Mouse (Mus musculus): ENCODE measurements around the gene Acad9.
"Not testable (repeated sequence)": the region's sequence is repeated elsewhere in the genome, so short reads cannot be mapped to it uniquely, and the experiment has no call there.

Acad9 gene

DNA sequence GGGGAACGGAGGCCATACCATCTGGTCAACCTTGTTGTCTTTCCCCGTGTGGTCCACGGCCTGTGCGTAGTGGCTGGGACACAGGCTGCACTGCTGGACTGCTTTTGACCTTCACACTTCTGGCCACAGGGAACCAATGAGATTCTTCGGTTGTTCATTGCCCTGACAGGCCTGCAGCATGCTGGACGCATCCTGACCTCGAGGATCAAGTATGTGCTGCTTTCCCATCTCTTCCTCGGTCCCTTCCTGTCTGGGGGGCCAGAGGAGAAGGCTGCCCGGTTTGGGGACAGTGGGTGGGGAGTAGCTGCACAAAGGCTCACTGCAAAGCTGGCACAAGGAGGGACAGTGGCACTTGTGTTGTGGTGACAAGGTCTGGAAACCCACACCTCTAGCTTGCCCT is 21.8 kb downstream of the Acad9 start:
- DNase-seq (ENCODE audit: low spot score), result no peak

DNA sequence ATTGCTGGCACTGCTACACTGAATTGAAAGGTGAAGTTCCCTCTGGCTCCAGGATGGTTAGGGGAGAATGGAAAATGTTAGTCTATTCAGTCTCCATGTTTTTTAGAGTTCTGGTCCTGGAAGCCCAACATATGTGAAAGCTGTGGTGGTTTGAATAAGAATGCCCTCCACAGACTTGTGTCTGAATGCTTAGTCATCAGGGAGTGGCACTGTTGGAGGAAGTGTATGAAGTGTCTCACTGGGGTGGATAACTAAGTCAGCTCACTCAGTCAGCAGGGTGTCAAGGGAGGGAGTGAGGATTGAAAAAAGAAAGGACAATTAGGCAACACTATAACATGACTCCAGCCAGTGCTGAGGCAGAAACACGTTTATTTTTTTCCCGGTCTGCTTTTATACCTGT is 29.6 kb downstream of the Acad9 start:
- no peak for DNase-seq (ENCODE audit: low spot score)

- no peak for DNase-seq (ENCODE audit: low spot score)
These were observed 50.3 kb downstream of the Acad9 start for GRCm38 (mm10) chr3:36116076-36116475.

DNA sequence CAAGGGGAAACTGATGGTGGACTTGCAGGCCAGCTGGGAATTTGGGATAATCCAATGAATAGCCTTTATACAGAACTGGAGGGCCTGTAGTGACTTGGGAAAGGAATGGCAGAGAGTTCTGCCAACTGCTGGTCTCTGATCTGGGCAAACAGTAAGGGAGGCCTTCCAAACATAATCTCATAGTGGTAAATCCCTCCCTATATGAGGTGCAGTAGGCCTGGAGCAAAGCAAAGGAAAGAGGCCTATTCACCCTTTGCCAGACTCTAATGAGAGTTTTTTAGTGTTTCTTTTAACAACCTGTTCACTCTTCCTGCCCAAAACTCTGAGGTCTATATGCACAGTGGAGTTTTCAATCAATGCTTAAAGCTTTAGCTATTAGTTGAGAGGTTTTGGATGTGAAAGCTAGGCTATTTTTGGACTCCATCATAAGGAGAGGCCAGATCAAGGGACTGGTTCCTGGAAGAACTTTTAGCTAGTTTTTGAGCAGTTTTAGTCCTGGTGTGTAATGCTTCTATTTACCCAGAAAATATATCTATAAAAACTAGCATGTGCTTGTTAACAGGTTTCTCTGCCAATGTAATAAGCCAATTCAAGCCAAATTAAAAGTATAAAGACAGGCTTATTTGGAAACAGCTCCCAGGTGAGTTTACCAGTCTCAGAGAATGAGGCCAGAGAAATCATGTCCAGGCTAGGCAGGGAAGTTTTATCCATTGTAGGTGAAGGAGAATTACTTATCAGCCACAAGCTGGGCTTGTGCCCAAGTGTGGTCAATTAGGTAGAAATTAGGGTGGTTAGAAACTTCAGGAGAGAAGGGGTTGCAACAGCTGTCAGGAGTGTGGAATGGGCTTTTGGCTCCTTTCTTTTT is 54.1 kb downstream of the Acad9 start:
- DNase-seq (ENCODE audit: low spot score), result no peak

- not testable (repeated sequence) for DNase-seq (ENCODE audit: low spot score)
These were observed 60.4 kb downstream of the Acad9 start for GRCm38 (mm10) chr3:36126176-36126575.

DNA sequence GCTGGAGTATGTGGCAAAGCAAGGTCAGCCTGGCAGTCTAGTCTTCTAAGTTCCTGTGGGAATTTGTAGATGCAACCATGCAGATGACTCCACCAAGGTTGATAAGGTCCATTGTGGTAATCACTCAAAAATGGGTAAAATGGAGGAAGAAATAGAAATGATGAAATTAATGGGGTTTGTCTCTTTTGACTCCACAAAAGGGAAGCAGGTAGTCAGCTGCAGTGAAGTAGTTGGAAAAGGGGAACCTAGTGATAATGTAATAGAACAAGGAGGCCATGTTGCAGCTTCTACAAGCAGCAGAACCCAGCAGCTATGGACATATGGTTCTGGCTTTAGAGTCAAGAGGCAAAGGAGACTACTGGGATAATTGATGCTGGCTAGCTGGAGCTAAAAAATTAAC is 70.4 kb downstream of the Acad9 start:
- no peak for DNase-seq (ENCODE audit: low spot score)

GRCm38 (mm10) chr3:36137560-36137959 is 71.8 kb downstream of the Acad9 start:
- no peak for DNase-seq (ENCODE audit: low spot score)

DNA sequence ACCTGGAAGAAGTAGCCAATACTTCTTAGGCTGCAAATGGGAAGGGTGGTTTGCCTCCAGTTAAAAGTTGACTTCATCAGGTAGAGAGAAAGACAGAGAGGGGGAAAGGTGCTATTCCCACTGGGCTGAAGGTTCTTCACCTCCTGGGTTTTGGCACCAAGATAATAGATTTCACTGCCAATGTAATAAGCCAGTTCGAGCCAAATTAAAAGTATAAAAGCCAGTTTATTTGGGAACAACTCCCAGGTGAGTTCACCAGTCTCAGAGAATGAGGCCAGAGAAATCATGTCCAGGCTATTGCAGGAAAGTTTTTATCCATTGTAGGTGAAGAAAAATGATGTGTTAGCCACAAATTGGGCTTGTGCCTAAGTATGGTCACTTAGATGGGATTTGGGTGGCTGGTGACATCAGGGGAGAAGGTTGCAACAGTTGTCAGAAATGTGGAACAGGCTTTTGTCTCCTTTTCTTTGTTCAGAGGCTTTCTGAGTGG is 72.4 kb downstream of the Acad9 start:
- no peak for DNase-seq (ENCODE audit: low spot score)

GRCm38 (mm10) chr3:36138996-36139395 is 73.2 kb downstream of the Acad9 start:
- DNase-seq (ENCODE audit: low spot score), result no peak

Measured in layer of hippocampus, adult 9-10 months (tissue).